Mouse (Mus musculus) natural killer cell, adult 2 months (primary cell): ENCODE data around the gene Urgcp.

Experiments used
- DNase-seq, 2 experiments: peaks; one replicate each; pipeline ENCODE4 v3.0.0; 2022; ENCODE audit warnings: low spot score in 2 of 2

The Urgcp gene

GRCm38 (mm10) chr11:5715179-5715578 lies 47.0 kb downstream of the Urgcp start:
- no peak for DNase-seq

GRCm38 (mm10) chr11:5707530-5708353 lies 54.4 kb downstream of the Urgcp start:
- peak; percentile 82 to 88 for DNase-seq

- DNase-seq = peak; percentile 29 to 38
Observed at GRCm38 (mm10) chr11:5706874-5707529, 55.2 kb downstream of the Urgcp start.

GRCm38 (mm10) chr11:5705972-5706371 lies 56.2 kb downstream of the Urgcp start:
- DNase-seq = no peak

GRCm38 (mm10) chr11:5703341-5703740 lies 58.8 kb downstream of the Urgcp start:
- no peak for DNase-seq

GRCm38 (mm10) chr11:5702957-5703332 lies 59.2 kb downstream of the Urgcp start:
- no peak for DNase-seq

GRCm38 (mm10) chr11:5702271-5702956 lies 59.8 kb downstream of the Urgcp start:
- DNase-seq = no peak

GRCm38 (mm10) chr11:5701821-5702220 lies 60.4 kb downstream of the Urgcp start:
- no peak for DNase-seq

- no peak for DNase-seq
Observed at GRCm38 (mm10) chr11:5701300-5701699, 60.9 kb downstream of the Urgcp start.

GRCm38 (mm10) chr11:5700808-5701207 lies 61.4 kb downstream of the Urgcp start:
- no peak for DNase-seq

- DNase-seq = no peak
Observed at GRCm38 (mm10) chr11:5691775-5692174, 70.4 kb downstream of the Urgcp start.

GRCm38 (mm10) chr11:5684283-5684682 lies 77.9 kb downstream of the Urgcp start:
- no peak for DNase-seq

- DNase-seq = peak in 1 of 2 experiments; percentile 13
Observed at GRCm38 (mm10) chr11:5682541-5682940, 79.6 kb downstream of the Urgcp start.
